Mouse (Mus musculus) liver, adult 2 months (tissue): ENCODE data around the gene Moap1. TPM values are rescaled to one million over a fixed set of nuclear protein-coding genes. Genes with fewer than 3 reads are reported as not detected.
A peak's percentile ranks its signal among the peaks of the same experiment; 100 is the strongest.

Experiments used
- DNase-seq: peaks from one replicate; pipeline ENCODE4 v3.0.0-alpha.2; 2011; ENCODE audit warnings: low read depth, low spot score; ENCODE audit errors: extremely low read depth
- H3K27ac ChIP-seq: fragments of 200-500 bp; replicated peaks from 2 replicates; pipeline ENCODE4 v1.5.1; 2012; ENCODE audit warnings: low read depth, mild to moderate bottlenecking, control low read depth, inconsistent platforms, low read length; ENCODE audit not compliant: insufficient read depth
- H3K27me3 ChIP-seq: fragments of 200-500 bp; 2 replicates; pipeline ENCODE4 v1.6.1; 2012; ENCODE audit warnings: mild to moderate bottlenecking, moderate library complexity, low read length, inconsistent platforms; ENCODE audit not compliant: control insufficient read depth, insufficient read depth
- H3K36me3 ChIP-seq: fragments of 200-500 bp; 2 replicates; pipeline ENCODE4 v1.6.1; 2012; ENCODE audit warnings: low read length, inconsistent platforms; ENCODE audit not compliant: control insufficient read depth, insufficient read depth
- H3K4me1 ChIP-seq: fragments of 200-500 bp; 2 replicates; pipeline ENCODE4 v1.6.1; 2011; ENCODE audit warnings: low read length; ENCODE audit not compliant: control insufficient read depth, insufficient read depth
- H3K4me3 ChIP-seq: fragments of 200-500 bp; 2 replicates; pipeline ENCODE4 v1.5.1; 2011; ENCODE audit warnings: low read depth, mild to moderate bottlenecking, control low read depth, low read length, moderate library complexity; ENCODE audit not compliant: insufficient read depth
- H3K79me2 ChIP-seq: fragments of 200-500 bp; 2 replicates; pipeline ENCODE4 v1.6.1; 2012; ENCODE audit warnings: inconsistent platforms, mild to moderate bottlenecking, low read length, moderate library complexity; ENCODE audit not compliant: control insufficient read depth, insufficient read depth
- H3K9ac ChIP-seq: fragments of 200-500 bp; 2 replicates; pipeline ENCODE4 v1.6.1; 2012; ENCODE audit warnings: low read depth, mild to moderate bottlenecking, control low read depth, inconsistent platforms, low read length
- CTCF ChIP-seq: fragments of 200-500 bp; IDR thresholded peaks from 2 replicates; pipeline ENCODE4 v1.5.1; 2011; ENCODE audit warnings: low read depth, low read length, control low read depth
- POLR2A ChIP-seq: fragments of 200-500 bp; IDR thresholded peaks from 2 replicates; pipeline ENCODE4 v1.6.1; 2011; ENCODE audit warnings: low read length, control low read depth; ENCODE audit not compliant: insufficient read depth; ENCODE audit errors: extremely low read depth
- WGBS: fragments of 180-500 bp; shearing (Covaris S2); methylation state at CpG from one replicate; pipeline ENCODE4 v1.1.7; 2018; 5-methylcytosine and 5-hydroxymethylcytosine counted together
- polyA plus RNA-seq: library from polyadenylated mRNA; depleted of rRNA; stranded (reverse); fragments of >200 nt; gene quantifications from 2 replicates; pipeline ENCODE4 v1.2.3, GENCODE M21; 2012
- total RNA-seq: library from RNA; depleted of rRNA; stranded (reverse); fragments of >200 nt; gene quantifications from 2 replicates; pipeline ENCODE4 v1.2.3, GENCODE M21; 2014

Gene Moap1
- total and polyA plus RNA-seq, 2 experiments: 0.15 to 1.0 TPM

GRCm38 (mm10) chr12:102708220-102708619, 35.2 kb downstream of the Moap1 start:
- Histone ChIP-seq H3K27me3 (no peaks in the 10 kb centered on the region), H3K4me3 (no peak overlapping the region), H3K27ac (no peak overlapping the region), H3K9ac (no peak overlapping the region), H3K79me2 (peaks cover 4% of the 10 kb centered on the region; the same call in 1 of the 2 replicates), H3K4me1 (peaks cover 5% of the 10 kb centered on the region), H3K36me3 (no peaks in the 10 kb centered on the region)
- DNase-seq: no peak
- TF ChIP-seq CTCF: peak; percentile 10; the same call in 1 of the 2 replicates
- TF ChIP-seq POLR2A: no peak
- WGBS: 90% methylated on average over 11 of the region's 11 CpGs

- Histone ChIP-seq H3K27me3 (no peaks in the 10 kb centered on the region), H3K27ac (no peak overlapping the region), H3K36me3 (no peaks in the 10 kb centered on the region), H3K4me3 (no peak overlapping the region), H3K79me2 (peaks cover 12% of the 10 kb centered on the region; the same call in 1 of the 2 replicates), H3K9ac (no peak overlapping the region), H3K4me1 (peaks cover 10% of the 10 kb centered on the region)
- TF ChIP-seq CTCF: no peak
- TF ChIP-seq POLR2A: no peak
- 86% methylated on average over 10 of the region's 10 CpGs for WGBS
- no peak for DNase-seq
These were observed 36.5 kb downstream of the Moap1 start for GRCm38 (mm10) chr12:102706833-102707463.

GRCm38 (mm10) chr12:102705906-102706640, 37.4 kb downstream of the Moap1 start:
- TF ChIP-seq CTCF (no peak), POLR2A (no peak)
- WGBS: 91% methylated on average over 6 of the region's 6 CpGs
- Histone ChIP-seq H3K4me1 (peaks cover 10% of the 10 kb centered on the region), H3K36me3 (no peaks in the 10 kb centered on the region), H3K27ac (no peak overlapping the region), H3K27me3 (no peaks in the 10 kb centered on the region), H3K4me3 (no peak overlapping the region), H3K79me2 (peaks cover 17% of the 10 kb centered on the region; the same call in 1 of the 2 replicates), H3K9ac (no peak overlapping the region)
- DNase-seq: no peak

- H3K79me2 ChIP-seq: peaks cover 17% of the 10 kb centered on the region; the same call in 1 of the 2 replicates
- H3K4me1 ChIP-seq: peaks cover 10% of the 10 kb centered on the region
- H3K4me3 ChIP-seq: peak overlapping the region; percentile 89
- H3K36me3 ChIP-seq: no peaks in the 10 kb centered on the region
- H3K27ac ChIP-seq: peak overlapping the region; percentile 78
- peak overlapping the region; percentile 93 for H3K9ac ChIP-seq
- no peak for DNase-seq
- TF ChIP-seq POLR2A (no peak), CTCF (peak; percentile 79)
- H3K27me3 ChIP-seq: no peaks in the 10 kb centered on the region
- 4% methylated on average over 45 of the region's 45 CpGs for WGBS
These were observed 38.1 kb downstream of the Moap1 start for GRCm38 (mm10) chr12:102705216-102705871.

- Histone ChIP-seq H3K79me2 (peaks cover 17% of the 10 kb centered on the region; the same call in 1 of the 2 replicates), H3K4me1 (peaks cover 10% of the 10 kb centered on the region), H3K9ac (peak within 1 kb of the TSS; percentile 93), H3K27me3 (no peaks in the 10 kb centered on the region), H3K4me3 (peak within 1 kb of the TSS; percentile 89), H3K27ac (peak within 1 kb of the TSS; percentile 78), H3K36me3 (no peaks in the 10 kb centered on the region)
- no peak for DNase-seq
- TF ChIP-seq CTCF (no peak), POLR2A (0 out of 2 replicates have a peak, but pooled peaks have one; percentile 28)
- under 1% methylated on average over 76 of the region's 105 CpGs for WGBS
These were observed 38.8 kb downstream of the Moap1 start, which contains the start of gene Itpk1 for GRCm38 (mm10) chr12:102704457-102705198. Itpk1 (minus strand) TSS chr12:102704930.
